Mouse (Mus musculus) activated CD4-positive, CD25-positive, alpha-beta regulatory T cell, adult 9 weeks (primary cell): ENCODE measurements around the gene Scgb2b20. TPM values are rescaled to one million over a fixed set of nuclear protein-coding genes. Genes with fewer than 3 reads are reported as not detected.

Source experiments
- polyA plus RNA-seq: library from polyadenylated mRNA; unstranded; fragments of 100-300 nt; shearing (Covaris generic); gene quantifications from one replicate; pipeline ENCODE4 v1.2.1, GENCODE M21; 2017

Scgb2b20 gene
- not detected for polyA plus RNA-seq

DNA sequence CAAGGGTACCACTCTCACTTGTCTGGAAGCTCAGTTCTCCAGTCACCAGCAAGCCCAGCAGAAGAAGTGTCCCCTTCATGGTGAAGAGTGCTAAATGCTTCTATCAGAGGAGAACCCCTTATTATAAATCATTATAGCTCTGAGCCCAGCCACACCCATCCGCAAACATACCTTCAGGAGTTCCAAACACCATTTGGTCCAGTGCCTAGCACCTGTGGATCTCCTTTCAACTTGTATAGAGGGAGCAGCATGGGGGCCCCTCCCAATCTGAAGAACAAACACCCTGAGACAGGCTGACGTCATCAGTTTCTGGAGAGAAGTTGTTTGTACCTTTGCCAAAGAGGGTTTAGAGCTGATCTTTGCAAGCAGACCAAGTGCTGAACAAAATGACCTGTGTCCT is at the start of gene Scgb2b20:
Gene Scgb2b20 (minus strand): TSS at position 101 of the 400 bp plus-strand sequence.

DNA sequence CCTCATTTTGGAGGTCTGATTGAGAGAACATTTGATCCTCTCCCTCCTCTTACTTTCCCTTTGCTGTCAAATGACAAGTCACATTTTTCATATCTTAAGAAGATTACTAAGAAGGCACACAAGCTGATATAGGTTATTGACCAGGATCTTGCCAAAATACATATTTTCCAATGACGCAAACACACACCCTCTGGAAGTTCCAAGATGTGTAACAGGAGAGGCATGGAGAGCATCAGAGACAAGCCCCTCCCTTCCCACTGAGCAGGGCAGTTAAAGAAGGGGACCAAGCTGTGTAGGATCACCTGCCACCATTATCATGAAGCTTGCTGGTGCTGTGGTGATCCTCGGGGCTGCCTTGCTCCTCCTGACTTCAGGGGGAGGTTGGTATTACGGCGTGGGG is 6.8 kb upstream of the Scgb2b20 start, which contains the start of gene Scgb1b20:
Gene Scgb1b20 (plus strand): TSS at position 301 of the 400 bp plus-strand sequence.

Other genes starting within 250 kb of the Scgb2b20 start
- gene Scgb2b18, start 192.5 kb downstream of the Scgb2b20 start, polyA plus RNA-seq = not detected
- not detected for gene Scgb1b18, start 180.8 kb downstream of the Scgb2b20 start, polyA plus RNA-seq
- not detected for gene Scgb2b19, start 86.0 kb downstream of the Scgb2b20 start, polyA plus RNA-seq
- gene Scgb1b19, start 79.0 kb downstream of the Scgb2b20 start, polyA plus RNA-seq = not detected
- gene Scgb1b20, start 6.9 kb upstream of the Scgb2b20 start, polyA plus RNA-seq = not detected
- not detected for gene Scgb2b21, start 154.1 kb upstream of the Scgb2b20 start, polyA plus RNA-seq